Mouse (Mus musculus): ENCODE measurements at regions not wholly inside any gene's neighbourhood (a gene's known extent, or its start where the extent isn't known, plus 50 kb on each side); places are given as distances from the start of the nearest gene placed in this dataset.

DNA sequence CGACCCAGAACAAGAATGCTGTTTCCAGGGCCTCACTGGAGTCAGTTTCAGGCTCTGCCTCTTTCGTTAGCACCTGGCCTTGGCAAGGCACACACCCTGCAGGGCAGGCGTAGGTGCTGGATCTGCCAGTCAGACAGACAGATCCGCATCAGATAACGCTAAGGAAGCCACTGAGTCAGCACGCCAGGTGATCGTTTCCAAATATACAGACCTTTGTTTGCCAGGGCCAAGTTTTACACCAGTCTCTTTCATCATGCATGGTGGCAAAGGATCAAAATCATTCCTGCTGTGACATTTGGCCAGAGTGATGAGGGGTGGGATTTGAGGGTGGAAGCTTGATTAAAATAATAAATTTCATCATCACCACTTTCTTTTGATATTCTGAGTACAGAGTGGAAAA, 411.0 kb downstream of the Ofcc1 start:
- ATAC-seq (no peak), DNase-seq (no peak)
- TF ChIP-seq CTCF (IDR thresholded peaks at IDR 0.05; ENCODE audit: low read depth) = no peak
- no peaks in the 10 kb centered on the region for H3K4me1 ChIP-seq (ENCODE audit: insufficient read depth)
- H3K36me3 ChIP-seq (ENCODE audit: insufficient read depth) = no peaks in the 10 kb centered on the region
- H3K9me3 ChIP-seq (ENCODE audit: low read length) = no peaks in the 10 kb centered on the region
- no peak overlapping the region for H3K4me3 ChIP-seq (ENCODE audit: low read depth, low read length)
- 57% methylated on average over 7 of the region's 7 CpGs for WGBS
- H3K27ac ChIP-seq (ENCODE audit: low read depth, low read length) = no peak overlapping the region
- H3K4me2 ChIP-seq (ENCODE audit: low read depth) = no peak overlapping the region
- H3K9ac ChIP-seq = no peak overlapping the region
- H3K27me3 ChIP-seq (ENCODE audit: insufficient read depth, low read length) = no peaks in the 10 kb centered on the region

DNA sequence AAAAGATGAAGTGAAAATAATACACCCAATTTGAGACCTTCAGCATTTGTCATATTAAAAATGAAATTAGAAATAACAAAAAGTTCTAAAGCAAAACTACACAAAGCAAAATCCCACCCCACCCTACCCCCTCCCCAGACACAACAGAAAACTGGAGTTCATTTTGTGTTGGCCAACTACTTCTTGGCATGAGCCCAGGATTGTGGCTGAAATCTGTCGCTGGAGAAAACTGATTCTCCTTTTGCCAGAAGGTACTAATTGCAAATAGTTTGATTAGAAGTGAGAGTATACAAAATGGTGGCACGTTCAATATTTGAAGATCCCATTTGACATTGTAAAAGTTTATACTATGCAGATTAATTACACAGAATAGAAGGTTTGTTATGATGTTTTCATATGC, 426.0 kb downstream of the Ofcc1 start:
- no peaks in the 10 kb centered on the region for H3K27me3 ChIP-seq (ENCODE audit: insufficient read depth, low read length)
- no peak overlapping the region for H3K9ac ChIP-seq
- H3K4me3 ChIP-seq (ENCODE audit: low read depth, low read length) = no peak overlapping the region
- ATAC-seq (no peak), DNase-seq (peak; percentile 9)
- no peak overlapping the region for H3K27ac ChIP-seq (ENCODE audit: low read depth, low read length)
- 43% methylated on average over 2 of the region's 2 CpGs for WGBS
- H3K4me1 ChIP-seq (ENCODE audit: insufficient read depth) = no peaks in the 10 kb centered on the region
- no peaks in the 10 kb centered on the region for H3K36me3 ChIP-seq (ENCODE audit: insufficient read depth)
- H3K4me2 ChIP-seq (ENCODE audit: low read depth) = no peak overlapping the region
- H3K9me3 ChIP-seq (ENCODE audit: low read length) = no peaks in the 10 kb centered on the region
- TF ChIP-seq CTCF (IDR thresholded peaks at IDR 0.05; ENCODE audit: low read depth) = no peak

DNA sequence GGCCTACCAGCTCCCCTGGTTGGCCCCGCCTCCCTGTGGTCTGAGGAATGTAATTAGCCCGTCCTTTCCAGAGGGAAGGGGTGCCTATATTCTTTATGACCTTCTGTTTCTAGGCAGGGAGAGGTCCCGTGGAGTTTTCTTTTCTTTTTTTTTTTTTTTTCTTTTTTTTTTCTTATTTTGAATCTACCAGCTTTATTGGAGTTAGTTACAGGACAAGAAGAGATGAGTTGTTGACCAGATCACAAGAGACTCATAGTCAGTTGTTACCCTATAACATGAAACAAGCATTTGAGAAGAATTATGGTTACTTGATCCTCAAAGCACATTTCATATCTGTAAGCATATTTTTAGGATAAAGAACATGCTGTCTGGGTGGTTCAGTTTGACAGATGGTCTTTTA, 429.8 kb downstream of the Ofcc1 start:
- DNase-seq = no peak
- WGBS = 80% methylated on average over 3 of the region's 3 CpGs
- no peaks in the 10 kb centered on the region for H3K9me3 ChIP-seq (ENCODE audit: low read length)
- no peaks in the 10 kb centered on the region for H3K4me1 ChIP-seq (ENCODE audit: insufficient read depth)
- no peak overlapping the region for H3K4me2 ChIP-seq (ENCODE audit: low read depth)
- ATAC-seq = no peak
- TF ChIP-seq CTCF (IDR thresholded peaks at IDR 0.05; ENCODE audit: low read depth) = no peak
- H3K4me3 ChIP-seq (ENCODE audit: low read depth, low read length) = no peak overlapping the region
- no peak overlapping the region for H3K27ac ChIP-seq (ENCODE audit: low read depth, low read length)
- no peaks in the 10 kb centered on the region for H3K36me3 ChIP-seq (ENCODE audit: insufficient read depth)
- no peak overlapping the region for H3K9ac ChIP-seq
- no peaks in the 10 kb centered on the region for H3K27me3 ChIP-seq (ENCODE audit: insufficient read depth, low read length)

DNA sequence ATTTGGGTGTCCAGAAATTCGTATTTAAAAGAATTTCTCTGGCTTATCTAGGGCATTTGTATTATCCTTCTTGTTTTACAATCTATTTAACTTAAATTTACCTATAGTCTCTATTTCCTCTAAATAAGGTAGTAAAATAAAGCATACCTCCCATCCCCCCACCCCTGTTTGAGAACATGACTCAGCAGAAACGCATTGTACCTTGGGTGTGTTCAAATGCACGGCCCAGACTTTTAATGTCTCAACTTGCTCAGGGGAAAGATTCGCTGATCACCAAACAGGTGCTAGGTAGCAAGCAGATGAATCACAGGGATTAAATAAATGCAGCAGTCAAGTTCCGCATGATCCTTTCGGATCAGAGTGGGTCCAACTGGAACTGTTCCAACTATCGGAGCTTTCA, 432.7 kb downstream of the Ofcc1 start:
- Histone ChIP-seq H3K4me2 (ENCODE audit: low read depth) (no peak overlapping the region), H3K27me3 (ENCODE audit: insufficient read depth, low read length) (no peaks in the 10 kb centered on the region), H3K4me1 (ENCODE audit: insufficient read depth) (no peaks in the 10 kb centered on the region), H3K9me3 (ENCODE audit: low read length) (no peaks in the 10 kb centered on the region), H3K27ac (ENCODE audit: low read depth, low read length) (no peak overlapping the region), H3K4me3 (ENCODE audit: low read depth, low read length) (no peak overlapping the region), H3K9ac (no peak overlapping the region), H3K36me3 (ENCODE audit: insufficient read depth) (no peaks in the 10 kb centered on the region)
- WGBS = 82% methylated on average over 7 of the region's 7 CpGs
- no peak for TF ChIP-seq CTCF (IDR thresholded peaks at IDR 0.05; ENCODE audit: low read depth)
- no peak for ATAC-seq
- no peak for DNase-seq

DNA sequence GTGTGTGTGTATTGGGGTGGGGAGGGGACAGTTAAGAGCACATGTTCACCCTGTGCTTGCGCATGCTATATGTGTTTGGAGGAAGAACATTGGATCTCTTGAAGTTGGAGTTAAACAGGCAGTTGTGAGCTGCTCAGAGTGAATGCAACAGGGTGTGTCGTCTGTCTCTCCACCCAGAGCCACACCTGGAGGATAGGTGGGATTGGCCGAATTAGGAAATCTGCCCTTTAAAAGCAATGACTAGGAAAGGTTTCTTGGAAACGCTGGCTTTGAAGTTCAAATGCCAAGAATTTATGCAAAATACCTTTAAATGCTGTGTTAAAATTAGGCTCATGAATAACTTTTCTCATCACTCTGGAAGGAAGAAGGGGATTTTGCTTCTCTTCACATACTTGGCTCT, 436.9 kb downstream of the Ofcc1 start:
- no peaks in the 10 kb centered on the region for H3K36me3 ChIP-seq (ENCODE audit: insufficient read depth)
- TF ChIP-seq CTCF (IDR thresholded peaks at IDR 0.05; ENCODE audit: low read depth) = no peak
- no peak overlapping the region for H3K27ac ChIP-seq (ENCODE audit: low read depth, low read length)
- H3K27me3 ChIP-seq (ENCODE audit: insufficient read depth, low read length) = no peaks in the 10 kb centered on the region
- H3K4me3 ChIP-seq (ENCODE audit: low read depth, low read length) = no peak overlapping the region
- no peaks in the 10 kb centered on the region for H3K4me1 ChIP-seq (ENCODE audit: insufficient read depth)
- no peaks in the 10 kb centered on the region for H3K9me3 ChIP-seq (ENCODE audit: low read length)
- no peak overlapping the region for H3K9ac ChIP-seq
- WGBS = 86% methylated on average over 4 of the region's 4 CpGs
- no peak overlapping the region for H3K4me2 ChIP-seq (ENCODE audit: low read depth)
- DNase-seq (no peak), ATAC-seq (no peak)

DNA sequence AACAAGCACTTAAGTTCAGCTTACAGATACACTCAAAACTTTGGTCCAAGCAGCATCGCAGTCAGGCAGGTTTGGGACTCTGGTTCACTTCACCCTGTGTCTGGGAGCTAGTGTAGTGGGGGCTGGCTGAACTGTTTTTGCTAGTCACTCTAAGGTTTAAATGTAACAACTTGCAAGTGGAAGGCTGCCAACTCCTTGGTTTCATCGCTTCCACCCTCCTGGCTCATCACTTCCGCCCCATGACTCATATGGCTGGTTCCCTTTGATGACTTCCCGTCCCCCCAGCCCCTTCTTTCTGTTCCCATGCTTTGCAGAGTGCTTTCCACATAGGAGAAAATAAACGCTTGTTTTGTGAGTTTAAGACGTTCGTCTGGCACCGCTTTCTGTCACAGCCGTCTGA, 438.1 kb downstream of the Ofcc1 start:
- Histone ChIP-seq H3K27me3 (ENCODE audit: insufficient read depth, low read length) (no peaks in the 10 kb centered on the region), H3K9me3 (ENCODE audit: low read length) (no peaks in the 10 kb centered on the region), H3K4me3 (ENCODE audit: low read depth, low read length) (no peak overlapping the region), H3K4me2 (ENCODE audit: low read depth) (no peak overlapping the region; the same call in 1 of the 2 replicates), H3K9ac (no peak overlapping the region), H3K27ac (ENCODE audit: low read depth, low read length) (no peak overlapping the region), H3K36me3 (ENCODE audit: insufficient read depth) (no peaks in the 10 kb centered on the region), H3K4me1 (ENCODE audit: insufficient read depth) (no peaks in the 10 kb centered on the region)
- TF ChIP-seq CTCF (IDR thresholded peaks at IDR 0.05; ENCODE audit: low read depth) = no peak
- ATAC-seq (peak; percentile 77), DNase-seq (peak; percentile 47)
- 49% methylated on average over 9 of the region's 9 CpGs for WGBS

DNA sequence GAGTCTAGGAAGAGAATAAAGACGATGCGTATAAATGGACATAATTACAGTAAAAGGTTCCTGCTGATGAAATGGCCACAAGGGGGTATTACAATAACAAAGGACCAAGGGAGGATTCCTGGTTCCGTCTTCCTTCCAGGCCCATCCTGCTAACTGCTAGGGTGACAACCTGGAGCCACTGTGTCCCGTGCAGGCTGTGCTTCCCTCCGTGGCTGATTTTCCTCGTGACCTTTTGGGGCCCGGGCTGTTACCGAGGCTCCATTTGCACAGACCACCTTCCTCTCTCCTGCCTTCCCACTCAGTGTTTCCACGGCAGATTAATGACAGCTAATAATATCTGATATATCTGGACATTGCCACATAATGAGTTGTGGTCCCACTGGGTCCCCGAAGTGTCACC, 453.5 kb downstream of the Ofcc1 start:
- Histone ChIP-seq H3K4me3 (ENCODE audit: low read depth, low read length) (no peak overlapping the region), H3K27ac (ENCODE audit: low read depth, low read length) (no peak overlapping the region), H3K9ac (no peak overlapping the region), H3K4me2 (ENCODE audit: low read depth) (no peak overlapping the region), H3K36me3 (ENCODE audit: insufficient read depth) (no peaks in the 10 kb centered on the region), H3K27me3 (ENCODE audit: insufficient read depth, low read length) (no peaks in the 10 kb centered on the region), H3K4me1 (ENCODE audit: insufficient read depth) (no peaks in the 10 kb centered on the region), H3K9me3 (ENCODE audit: low read length) (no peaks in the 10 kb centered on the region)
- peak; percentile 9; the same call in 1 of the 2 replicates for TF ChIP-seq CTCF (IDR thresholded peaks at IDR 0.05; ENCODE audit: low read depth)
- DNase-seq (no peak), ATAC-seq (no peak)
- 79% methylated on average over 10 of the region's 10 CpGs for WGBS

DNA sequence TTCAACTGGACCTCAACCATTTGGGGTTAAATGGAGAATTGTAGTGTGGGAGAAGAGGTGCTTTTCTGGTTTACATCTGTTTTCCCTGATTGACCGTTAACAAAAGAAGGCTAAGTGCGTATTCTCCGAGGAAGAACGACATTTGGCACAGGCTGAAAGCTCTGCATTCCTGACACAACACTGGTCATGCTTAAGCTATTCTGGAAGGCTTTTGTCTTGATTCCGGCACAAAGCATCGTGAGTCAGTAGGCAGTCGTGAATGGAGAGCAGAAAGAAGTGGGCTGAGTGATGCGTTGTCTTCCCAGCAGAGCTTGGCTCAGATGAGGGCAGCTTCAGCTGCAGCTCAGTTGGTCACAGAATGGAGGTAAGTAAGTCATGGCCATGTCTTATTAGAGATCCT, 457.0 kb downstream of the Ofcc1 start:
- Histone ChIP-seq H3K9me3 (ENCODE audit: low read length) (no peaks in the 10 kb centered on the region), H3K4me1 (ENCODE audit: insufficient read depth) (no peaks in the 10 kb centered on the region), H3K36me3 (ENCODE audit: insufficient read depth) (no peaks in the 10 kb centered on the region), H3K4me3 (ENCODE audit: low read depth, low read length) (no peak overlapping the region), H3K27ac (ENCODE audit: low read depth, low read length) (no peak overlapping the region), H3K9ac (no peak overlapping the region), H3K4me2 (ENCODE audit: low read depth) (0 out of 2 replicates have a peak overlapping the region, but pooled peaks have one; percentile 3), H3K27me3 (ENCODE audit: insufficient read depth, low read length) (no peaks in the 10 kb centered on the region)
- ATAC-seq = peak; percentile 48; the same call in 1 of the 2 replicates
- 11% methylated on average over 8 of the region's 8 CpGs for WGBS
- DNase-seq = no peak
- TF ChIP-seq CTCF (IDR thresholded peaks at IDR 0.05; ENCODE audit: low read depth) = no peak

Measured in forebrain, postnatal 0 days (tissue).